Mouse (Mus musculus) cerebellum, adult 2 months (tissue): ENCODE measurements around the gene Mrpl36.

Experiments
- CTCF ChIP-seq: fragments of 200-500 bp; IDR thresholded peaks from 2 replicates; pipeline ENCODE4 v1.5.1; 2011; ENCODE audit warnings: low read depth, mild to moderate bottlenecking, control low read depth, low read length, moderate library complexity, borderline replicate concordance; ENCODE audit not compliant: insufficient read depth
- POLR2A ChIP-seq: fragments of 200-500 bp; IDR thresholded peaks from 2 replicates; pipeline ENCODE4 v1.6.1; 2011; ENCODE audit warnings: low read length, control low read depth, borderline replicate concordance; ENCODE audit not compliant: insufficient read depth

- TF ChIP-seq POLR2A (no peak), CTCF (no peak)
These were observed 49.3 kb downstream of the Mrpl36 start for GRCm38 (mm10) chr13:73377637-73378036.
